Mouse (Mus musculus): ENCODE data around the gene Slc39a5. TPM values are rescaled to one million over a fixed set of nuclear protein-coding genes. Genes with fewer than 3 reads are reported as not detected.

Gene Slc39a5
- polyA plus RNA-seq, 1 experiment from 2014 or later = 32.9 TPM

GRCm38 (mm10) chr10:128385902-128386301 is 15.1 kb downstream of the Slc39a5 start:
- 85% methylated on average over 7 of the region's 7 CpGs for WGBS
- ATAC-seq (ENCODE audit: insufficient read depth, low FRiP score) = no peak

GRCm38 (mm10) chr10:128382482-128382881 is 18.5 kb downstream of the Slc39a5 start:
- Histone ChIP-seq H3K9ac (ENCODE audit: low read length) (no peak overlapping the region), H3K9me3 (replicated peaks; ENCODE audit: control insufficient read depth, low read length) (no peaks in the 10 kb centered on the region), H3K4me3 (replicated peaks; ENCODE audit: low read length) (no peak overlapping the region), H3K27me3 (ENCODE audit: control insufficient read depth, insufficient read depth, low read length) (no peaks in the 10 kb centered on the region), H3K36me3 (ENCODE audit: control insufficient read depth, insufficient read depth, low read length) (peaks cover 56% of the 10 kb centered on the region), H3K27ac (ENCODE audit: low read length) (no peak overlapping the region), H3K4me2 (ENCODE audit: low read depth, low read length) (no peak overlapping the region), H3K4me1 (ENCODE audit: control insufficient read depth, insufficient read depth, low read length) (peaks cover 13% of the 10 kb centered on the region)
- 77% methylated on average over 8 of the region's 8 CpGs for WGBS
- ATAC-seq (ENCODE audit: insufficient read depth, low FRiP score) = no peak

More at GRCm38 (mm10) chr10:128385902-128386301, 15.1 kb downstream of the Slc39a5 start:
- no peak overlapping the region for H3K4me3 ChIP-seq (replicated peaks; ENCODE audit: low read length)
- H3K27ac ChIP-seq (ENCODE audit: low read length) = no peak overlapping the region
- no peaks in the 10 kb centered on the region for H3K9me3 ChIP-seq (replicated peaks; ENCODE audit: control insufficient read depth, low read length)
- H3K27me3 ChIP-seq (ENCODE audit: control insufficient read depth, insufficient read depth, low read length) = no peaks in the 10 kb centered on the region
- H3K9ac ChIP-seq (ENCODE audit: low read length) = no peak overlapping the region
- peaks cover 68% of the 10 kb centered on the region for H3K36me3 ChIP-seq (ENCODE audit: control insufficient read depth, insufficient read depth, low read length)
- no peak overlapping the region for H3K4me2 ChIP-seq (ENCODE audit: low read depth, low read length)
- no peaks in the 10 kb centered on the region for H3K4me1 ChIP-seq (ENCODE audit: control insufficient read depth, insufficient read depth, low read length)

GRCm38 (mm10) chr10:128380565-128380964 is 20.5 kb downstream of the Slc39a5 start:
- H3K36me3 ChIP-seq (ENCODE audit: control insufficient read depth, insufficient read depth, low read length) = peaks cover 38% of the 10 kb centered on the region
- H3K4me1 ChIP-seq (ENCODE audit: control insufficient read depth, insufficient read depth, low read length) = peaks cover 16% of the 10 kb centered on the region
- no peak overlapping the region for H3K9ac ChIP-seq (ENCODE audit: low read length)
- H3K4me2 ChIP-seq (ENCODE audit: low read depth, low read length) = no peak overlapping the region
- no peaks in the 10 kb centered on the region for H3K27me3 ChIP-seq (ENCODE audit: control insufficient read depth, insufficient read depth, low read length)
- 88% methylated on average over 5 of the region's 5 CpGs for WGBS
- H3K27ac ChIP-seq (ENCODE audit: low read length) = no peak overlapping the region
- no peak overlapping the region for H3K4me3 ChIP-seq (replicated peaks; ENCODE audit: low read length)
- ATAC-seq (ENCODE audit: insufficient read depth, low FRiP score) = no peak
- H3K9me3 ChIP-seq (replicated peaks; ENCODE audit: control insufficient read depth, low read length) = no peaks in the 10 kb centered on the region

- no peak for ATAC-seq (ENCODE audit: insufficient read depth, low FRiP score)
- no peaks in the 10 kb centered on the region for H3K27me3 ChIP-seq (ENCODE audit: control insufficient read depth, insufficient read depth, low read length)
- H3K4me2 ChIP-seq (ENCODE audit: low read depth, low read length) = no peak overlapping the region
- no peaks in the 10 kb centered on the region for H3K9me3 ChIP-seq (replicated peaks; ENCODE audit: control insufficient read depth, low read length)
- H3K27ac ChIP-seq (ENCODE audit: low read length) = no peak overlapping the region
- H3K9ac ChIP-seq (ENCODE audit: low read length) = peak overlapping the region; percentile 23; the same call in 1 of the 2 replicates
- peaks cover 34% of the 10 kb centered on the region for H3K36me3 ChIP-seq (ENCODE audit: control insufficient read depth, insufficient read depth, low read length)
- whole genome bisulfite sequencing = 95% methylated on average over 7 of the region's 7 CpGs
- no peak overlapping the region for H3K4me3 ChIP-seq (replicated peaks; ENCODE audit: low read length)
- H3K4me1 ChIP-seq (ENCODE audit: control insufficient read depth, insufficient read depth, low read length) = peaks cover 16% of the 10 kb centered on the region
Measured at GRCm38 (mm10) chr10:128379260-128379659, 21.8 kb downstream of the Slc39a5 start.

- H3K27me3 ChIP-seq (ENCODE audit: control insufficient read depth, insufficient read depth, low read length) = no peaks in the 10 kb centered on the region
- peaks cover 16% of the 10 kb centered on the region for H3K4me1 ChIP-seq (ENCODE audit: control insufficient read depth, insufficient read depth, low read length)
- H3K27ac ChIP-seq (ENCODE audit: low read length) = no peak overlapping the region
- no peak for ATAC-seq (ENCODE audit: insufficient read depth, low FRiP score)
- peak overlapping the region; percentile 95 for H3K9ac ChIP-seq (ENCODE audit: low read length)
- H3K4me2 ChIP-seq (ENCODE audit: low read depth, low read length) = peak overlapping the region; percentile 90
- 55% methylated on average over 3 of the region's 3 CpGs for WGBS
- peak overlapping the region; percentile 90 for H3K4me3 ChIP-seq (replicated peaks; ENCODE audit: low read length)
- no peaks in the 10 kb centered on the region for H3K9me3 ChIP-seq (replicated peaks; ENCODE audit: control insufficient read depth, low read length)
- H3K36me3 ChIP-seq (ENCODE audit: control insufficient read depth, insufficient read depth, low read length) = peaks cover 26% of the 10 kb centered on the region
Measured at GRCm38 (mm10) chr10:128378462-128378861, 22.6 kb downstream of the Slc39a5 start.

- Histone ChIP-seq H3K9ac (ENCODE audit: low read length) (peak overlapping the region; percentile 95), H3K9me3 (replicated peaks; ENCODE audit: control insufficient read depth, low read length) (no peaks in the 10 kb centered on the region), H3K4me3 (replicated peaks; ENCODE audit: low read length) (peak overlapping the region; percentile 90), H3K27me3 (ENCODE audit: control insufficient read depth, insufficient read depth, low read length) (no peaks in the 10 kb centered on the region), H3K4me1 (ENCODE audit: control insufficient read depth, insufficient read depth, low read length) (peaks cover 16% of the 10 kb centered on the region), H3K4me2 (ENCODE audit: low read depth, low read length) (peak overlapping the region; percentile 90), H3K36me3 (ENCODE audit: control insufficient read depth, insufficient read depth, low read length) (peaks cover 22% of the 10 kb centered on the region), H3K27ac (ENCODE audit: low read length) (peak overlapping the region; percentile 88)
- no peak for ATAC-seq (ENCODE audit: insufficient read depth, low FRiP score)
- 49% methylated on average over 14 of the region's 14 CpGs for WGBS
Measured at GRCm38 (mm10) chr10:128377940-128378448, 23.0 kb downstream of the Slc39a5 start.

GRCm38 (mm10) chr10:128377222-128377939 is 23.6 kb downstream of the Slc39a5 start:
- 0% methylated on average over 31 of the region's 47 CpGs for WGBS
- ATAC-seq (ENCODE audit: insufficient read depth, low FRiP score) = peak; percentile 69
- Histone ChIP-seq H3K9me3 (replicated peaks; ENCODE audit: control insufficient read depth, low read length) (no peaks in the 10 kb centered on the region), H3K27ac (ENCODE audit: low read length) (peak overlapping the region; percentile 88), H3K9ac (ENCODE audit: low read length) (peak overlapping the region; percentile 95), H3K4me1 (ENCODE audit: control insufficient read depth, insufficient read depth, low read length) (peaks cover 16% of the 10 kb centered on the region), H3K27me3 (ENCODE audit: control insufficient read depth, insufficient read depth, low read length) (no peaks in the 10 kb centered on the region), H3K4me2 (ENCODE audit: low read depth, low read length) (peak overlapping the region; percentile 90), H3K36me3 (ENCODE audit: control insufficient read depth, insufficient read depth, low read length) (peaks cover 16% of the 10 kb centered on the region), H3K4me3 (replicated peaks; ENCODE audit: low read length) (peak overlapping the region; percentile 90)

- WGBS = under 1% methylated on average over 60 of the region's 73 CpGs
- ATAC-seq (ENCODE audit: insufficient read depth, low FRiP score) = peak; percentile 94
- Histone ChIP-seq H3K4me2 (ENCODE audit: low read depth, low read length) (peak within 1 kb of the TSS; percentile 90), H3K9ac (ENCODE audit: low read length) (peak within 1 kb of the TSS; percentile 95), H3K36me3 (ENCODE audit: control insufficient read depth, insufficient read depth, low read length) (peaks cover 14% of the 10 kb centered on the region), H3K4me3 (replicated peaks; ENCODE audit: low read length) (peak within 1 kb of the TSS; percentile 90), H3K27me3 (ENCODE audit: control insufficient read depth, insufficient read depth, low read length) (no peaks in the 10 kb centered on the region), H3K4me1 (ENCODE audit: control insufficient read depth, insufficient read depth, low read length) (peaks cover 16% of the 10 kb centered on the region), H3K9me3 (replicated peaks; ENCODE audit: control insufficient read depth, low read length) (no peaks in the 10 kb centered on the region), H3K27ac (ENCODE audit: low read length) (peak within 1 kb of the TSS; percentile 88)
Measured at GRCm38 (mm10) chr10:128376455-128377211, 24.4 kb downstream of the Slc39a5 start, which contains the start of gene Ankrd52. Ankrd52 (plus strand) TSS chr10:128377115.

- H3K4me3 ChIP-seq (replicated peaks; ENCODE audit: low read length) = peak overlapping the region; percentile 90
- H3K27me3 ChIP-seq (ENCODE audit: control insufficient read depth, insufficient read depth, low read length) = no peaks in the 10 kb centered on the region
- H3K36me3 ChIP-seq (ENCODE audit: control insufficient read depth, insufficient read depth, low read length) = peaks cover 14% of the 10 kb centered on the region
- H3K4me1 ChIP-seq (ENCODE audit: control insufficient read depth, insufficient read depth, low read length) = peaks cover 16% of the 10 kb centered on the region
- ATAC-seq (ENCODE audit: insufficient read depth, low FRiP score) = no peak
- peak overlapping the region; percentile 63 for H3K4me2 ChIP-seq (ENCODE audit: low read depth, low read length)
- H3K9ac ChIP-seq (ENCODE audit: low read length) = peak overlapping the region; percentile 95; the same call in 1 of the 2 replicates
- WGBS = 42% methylated on average over 4 of the region's 4 CpGs
- peak overlapping the region; percentile 88 for H3K27ac ChIP-seq (ENCODE audit: low read length)
- no peaks in the 10 kb centered on the region for H3K9me3 ChIP-seq (replicated peaks; ENCODE audit: control insufficient read depth, low read length)
Measured at GRCm38 (mm10) chr10:128376099-128376454, 25.0 kb downstream of the Slc39a5 start.
